In the genomic region with DNA sequence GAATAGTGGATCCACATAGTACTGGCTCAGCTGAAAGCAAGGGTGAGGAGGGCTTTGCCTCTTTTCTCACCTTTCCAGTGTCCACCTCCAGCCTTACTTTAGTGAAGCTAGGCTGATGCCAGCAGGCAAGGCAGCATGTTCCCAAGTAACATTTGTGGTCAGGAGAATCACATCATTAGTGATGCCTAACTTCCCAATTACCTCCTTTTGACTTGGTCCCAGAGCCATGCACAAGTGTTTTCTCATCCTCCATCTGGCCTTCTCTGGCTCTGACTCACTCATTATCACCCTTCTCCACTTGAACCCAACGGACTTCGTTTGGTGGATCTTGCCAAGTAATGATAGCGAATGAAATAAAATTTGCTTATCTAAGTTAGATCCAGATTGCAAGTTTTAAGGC, we compare ENCODE assay signal across 20 mouse cellular contexts.
DNase-seq lines count a peak whose midpoint lies in the region; ATAC-seq lines count a peak whose summit lies in the region.
"Had no signal": no experiment of that assay in that cellular context is flagged by ENCODE, and none has a peak within 500 bp of the region (broad histone marks: within the 10 kb centered on the region; RNA-seq: fewer than 3 reads in every experiment).

No protein-coding gene starts in this region.

- DNase-seq in cerebellum, postnatal 10 days, result peak; percentile 64 to 71
- no peak for DNase-seq in cerebellum, adult 18-20 months
- peak; percentile 31 for DNase-seq in heart, adult 8-10 months (ENCODE audit: low spot score)
- no peak for DNase-seq in heart, postnatal 25 days (ENCODE audit: low spot score)
- peak; percentile 23 for DNase-seq in left cerebral cortex, postnatal 4 days
- DNase-seq in left cerebral cortex, adult 8-10 months (ENCODE audit: low spot score in 2 of 2), result no peak
- no peak for DNase-seq in urinary bladder, postnatal 36 days (ENCODE audit: low spot score in 2 of 2)
- DNase-seq: adrenal gland, postnatal 14 days; cerebellum, adult 8-10 months; embryo, embryonic 11 days; gastrocnemius, postnatal 10 days; kidney, adult 18-20 months; liver; lung, postnatal 36 days; right cerebral cortex, postnatal 4 days had no signal

- 34% methylated on average over 3 of the region's 3 CpGs for WGBS in heart, embryonic 15.5 days

- peak overlapping the region; percentile 85 for H3K27ac ChIP-seq in heart, embryonic 15.5 days
- H3K27ac ChIP-seq: hindbrain, embryonic 15.5 days; kidney, postnatal 0 days had no signal

- peaks cover 58% of the 10 kb centered on the region for H3K4me1 ChIP-seq in heart, embryonic 15.5 days (replicated peaks)
- H3K4me1 ChIP-seq: hindbrain, embryonic 15.5 days had no signal

- H3K9me3 ChIP-seq in heart, embryonic 15.5 days (replicated peaks), result no peaks in the 10 kb centered on the region
- H3K9me3 ChIP-seq: hindbrain, embryonic 15.5 days had no signal

- intact Hi-C loops in heart, postnatal 25 days (cut with DNase I), result no loop called here
- intact Hi-C loops in left cerebral cortex, postnatal 4 days (cut with DNase I), result no loop called here

- H3K9ac ChIP-seq in heart, embryonic 15.5 days, result no peak overlapping the region
- H3K9ac ChIP-seq: hindbrain, embryonic 15.5 days had no signal

- no peak overlapping the region for H3K4me3 ChIP-seq in heart, embryonic 15.5 days
- H3K4me3 ChIP-seq: hindbrain, embryonic 15.5 days had no signal

- H3K4me2 ChIP-seq in heart, embryonic 15.5 days, result no peak overlapping the region
- H3K4me2 ChIP-seq: hindbrain, embryonic 15.5 days had no signal

- no peaks in the 10 kb centered on the region for H3K36me3 ChIP-seq in heart, embryonic 15.5 days
- H3K36me3 ChIP-seq: hindbrain, embryonic 15.5 days had no signal

- ATAC-seq in heart, embryonic 15.5 days (replicated peaks; ENCODE audit: insufficient number of reproducible peaks, insufficient read depth, low FRiP score, low read depth), result no peak
- ATAC-seq: CD4-positive, CD25-positive, alpha-beta regulatory T cell, adult 4 months; midbrain, embryonic 16.5 days had no signal

- H3K27me3 ChIP-seq in heart, embryonic 15.5 days, result no peaks in the 10 kb centered on the region
- H3K27me3 ChIP-seq: hindbrain, embryonic 15.5 days had no signal

Comparison
In these comparisons a context has a peak if more than half of its experiments do, and no peak if none do; other contexts are left out.
1. DNase-seq: peak in cerebellum, postnatal 10 days (2 of 2), heart, adult 8-10 months (single experiment) and left cerebral cortex, postnatal 4 days (single experiment); none in cerebellum, adult 18-20 months (0 of 2), heart, postnatal 25 days (single experiment), left cerebral cortex, adult 8-10 months (0 of 2) and urinary bladder, postnatal 36 days (0 of 2).